Mouse (Mus musculus) embryo, embryonic 11 days (tissue): ENCODE measurements around the gene St6gal1.
A peak's percentile ranks its signal among the peaks of the same experiment; 100 is the strongest.

Experiments
- DNase-seq: peaks from one replicate; pipeline ENCODE4 v3.0.0-alpha.2; 2015

Gene St6gal1

GRCm38 (mm10) chr16:23223871-23224469 lies 570 bp upstream of the St6gal1 start:
- no peak for DNase-seq

GRCm38 (mm10) chr16:23225069-23225721 lies 655 bp downstream of the St6gal1 start:
- peak; percentile 81 for DNase-seq

GRCm38 (mm10) chr16:23225821-23226600 lies 1.5 kb downstream of the St6gal1 start:
- peak; percentile 73 for DNase-seq

DNA sequence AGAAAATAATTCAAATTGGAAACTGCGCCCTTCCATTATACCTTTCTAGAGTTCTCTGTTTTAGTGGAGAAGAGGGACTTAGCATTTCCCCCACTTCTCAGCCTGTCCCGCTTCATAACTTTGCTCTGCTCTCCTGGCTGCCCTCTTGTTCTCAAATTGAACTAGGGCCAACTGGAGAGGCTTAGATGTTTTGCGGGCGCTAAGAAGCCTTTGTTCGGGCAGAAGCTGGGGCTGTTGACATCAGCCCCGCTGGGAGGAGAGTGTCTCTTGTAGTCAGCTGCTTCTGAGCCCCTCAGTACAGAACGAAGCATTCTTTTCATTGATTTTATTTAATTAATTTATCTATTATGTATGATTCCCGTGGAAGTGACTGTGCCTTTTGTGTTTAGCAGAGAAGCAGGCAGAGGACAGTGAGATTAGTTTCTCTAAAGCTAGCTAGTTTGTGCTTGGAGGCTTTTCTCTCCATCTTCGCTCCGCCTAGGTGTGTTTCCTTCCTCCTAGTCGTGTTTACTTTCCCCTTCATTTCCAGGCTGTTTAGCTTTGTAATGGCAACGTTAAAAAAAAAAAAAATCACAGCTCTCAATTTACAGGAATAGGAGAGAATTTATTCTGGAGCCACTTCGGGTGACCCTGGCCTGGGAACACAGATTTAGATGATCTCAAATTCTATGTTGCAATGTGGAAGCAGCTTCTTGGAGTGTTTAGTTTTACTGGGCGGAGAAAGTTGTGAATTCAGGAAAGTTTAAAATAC lies 2.2 kb downstream of the St6gal1 start:
- DNase-seq: peak; percentile 66

DNA sequence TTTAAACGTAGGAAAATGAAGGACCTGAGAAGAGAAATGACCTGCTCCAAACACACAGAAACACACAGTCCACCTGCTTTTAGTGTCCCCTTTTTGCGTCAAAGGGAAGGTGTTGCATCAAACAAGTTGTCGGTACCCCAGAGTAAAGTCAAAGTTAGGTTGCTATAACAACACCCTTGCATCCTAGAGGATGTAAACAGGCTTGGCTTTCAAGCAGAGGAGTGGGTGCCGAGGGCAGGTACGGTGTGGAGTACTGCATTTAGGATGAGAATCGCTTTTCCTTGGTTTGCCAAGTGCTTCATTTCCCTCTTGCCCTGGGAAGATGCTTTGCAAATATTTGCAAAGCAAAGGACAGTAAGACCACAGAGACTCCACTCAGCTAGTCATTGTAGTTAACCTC lies 3.3 kb downstream of the St6gal1 start:
- DNase-seq: no peak

DNA sequence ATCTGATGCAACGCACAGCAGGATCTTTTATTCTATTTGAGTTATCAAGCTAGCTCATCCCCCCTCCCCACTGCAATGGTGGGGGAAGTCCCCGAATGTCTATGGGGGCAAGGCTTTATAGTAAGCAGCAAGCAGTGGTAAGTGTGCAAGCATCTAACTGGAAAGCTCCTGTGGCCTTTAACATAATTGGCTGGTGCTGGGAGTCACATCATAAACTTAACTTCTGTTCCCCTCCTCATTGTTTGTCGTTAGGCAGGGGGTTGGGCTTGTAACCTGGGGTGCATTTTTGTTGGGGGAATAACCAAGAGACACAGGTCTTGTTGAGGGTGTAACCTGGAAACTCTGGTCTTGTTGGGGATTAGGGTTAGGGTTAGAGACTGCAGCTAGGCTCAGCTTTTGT lies 3.9 kb downstream of the St6gal1 start:
- DNase-seq: no peak

- peak; percentile 8 for DNase-seq
Measured at GRCm38 (mm10) chr16:23229945-23230344, 5.4 kb downstream of the St6gal1 start.

GRCm38 (mm10) chr16:23231168-23231567 lies 6.6 kb downstream of the St6gal1 start:
- peak; percentile 12 for DNase-seq

GRCm38 (mm10) chr16:23232691-23233090 lies 8.2 kb downstream of the St6gal1 start:
- no peak for DNase-seq

- DNase-seq: no peak
Measured at GRCm38 (mm10) chr16:23233496-23233895, 9.0 kb downstream of the St6gal1 start.

GRCm38 (mm10) chr16:23234557-23234956 lies 10.0 kb downstream of the St6gal1 start:
- DNase-seq: no peak

- DNase-seq: peak; percentile 7
Measured at GRCm38 (mm10) chr16:23235173-23235694, 10.7 kb downstream of the St6gal1 start.

GRCm38 (mm10) chr16:23239583-23239982 lies 15.0 kb downstream of the St6gal1 start:
- DNase-seq: peak; percentile 24

DNA sequence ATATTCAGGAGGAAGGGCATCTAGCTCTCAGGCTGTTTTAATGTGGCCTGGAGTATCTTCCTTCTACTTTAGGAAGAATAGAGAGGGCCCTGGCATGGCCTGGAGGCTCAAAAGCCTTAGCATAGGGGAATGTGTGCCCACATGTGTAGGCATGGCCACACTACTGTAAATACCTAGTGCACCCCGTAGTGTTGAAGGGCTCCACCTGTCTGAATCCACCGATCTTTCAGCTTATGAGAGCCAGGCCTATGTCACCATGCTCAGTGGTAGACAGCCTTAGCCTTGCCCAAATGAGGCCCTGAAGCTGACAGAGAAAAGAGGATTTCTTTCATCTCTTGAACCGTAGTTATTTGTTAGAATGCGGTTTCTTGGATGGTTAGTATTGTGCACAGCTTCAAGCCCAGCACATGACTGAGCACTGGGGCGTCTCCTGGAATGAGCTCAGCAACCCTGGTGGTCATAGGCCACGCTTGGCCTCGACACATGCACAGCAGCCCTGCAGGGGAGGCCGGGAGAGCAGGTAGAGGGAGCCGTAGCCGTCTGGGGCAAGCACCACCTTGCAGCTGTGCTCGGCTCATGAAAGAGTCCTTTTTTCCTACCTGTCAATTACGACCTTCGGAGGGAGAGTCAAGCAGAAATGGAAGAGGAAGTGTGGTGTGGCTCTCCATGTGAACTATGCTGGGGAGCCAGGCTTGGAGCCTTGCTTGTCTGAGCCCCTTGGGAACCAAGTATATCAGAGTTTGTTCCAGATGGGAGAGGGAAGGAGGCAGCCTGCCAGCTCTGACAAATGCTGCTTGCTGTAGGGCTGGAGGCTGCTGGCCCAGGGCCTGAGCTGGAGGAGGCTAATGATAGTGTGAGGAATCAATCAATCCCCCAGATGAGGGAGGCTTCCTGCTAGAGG lies 15.8 kb downstream of the St6gal1 start:
- DNase-seq: peak; percentile 49

- DNase-seq: no peak
Measured at GRCm38 (mm10) chr16:23240950-23241259, 16.4 kb downstream of the St6gal1 start.

DNA sequence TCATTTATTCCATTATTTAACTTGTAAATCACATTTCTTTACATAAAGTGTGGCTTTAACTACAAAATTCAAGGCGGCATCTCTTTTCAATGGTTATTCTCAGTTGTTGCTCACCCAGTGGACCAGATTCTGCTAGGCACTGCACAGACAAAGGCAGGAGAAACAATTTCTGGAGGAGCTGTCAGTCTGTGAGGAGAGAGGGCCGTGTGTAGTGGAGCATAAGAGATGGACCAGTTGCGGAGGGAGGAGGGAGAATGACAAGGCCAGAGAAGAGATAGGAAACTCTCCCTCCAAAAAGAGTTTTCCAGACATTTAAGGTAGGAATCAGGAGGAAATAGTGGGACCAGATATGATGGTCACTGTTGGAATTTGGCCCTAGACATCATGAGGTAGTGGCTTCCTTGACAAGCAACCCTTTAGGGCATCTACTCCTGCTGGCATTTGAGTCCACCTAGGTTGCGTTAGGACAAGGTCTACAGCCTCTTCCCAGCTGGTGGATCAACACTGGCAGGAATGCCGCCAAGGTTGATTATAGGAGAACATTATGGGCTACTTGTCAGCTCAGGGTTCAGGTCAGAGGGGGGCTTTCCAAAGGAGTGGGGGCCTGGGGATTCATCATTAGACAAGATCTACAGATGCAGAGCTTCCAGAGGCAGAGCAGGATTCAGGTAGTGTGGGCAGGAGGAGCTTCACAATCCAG lies 19.3 kb downstream of the St6gal1 start:
- no peak for DNase-seq

DNA sequence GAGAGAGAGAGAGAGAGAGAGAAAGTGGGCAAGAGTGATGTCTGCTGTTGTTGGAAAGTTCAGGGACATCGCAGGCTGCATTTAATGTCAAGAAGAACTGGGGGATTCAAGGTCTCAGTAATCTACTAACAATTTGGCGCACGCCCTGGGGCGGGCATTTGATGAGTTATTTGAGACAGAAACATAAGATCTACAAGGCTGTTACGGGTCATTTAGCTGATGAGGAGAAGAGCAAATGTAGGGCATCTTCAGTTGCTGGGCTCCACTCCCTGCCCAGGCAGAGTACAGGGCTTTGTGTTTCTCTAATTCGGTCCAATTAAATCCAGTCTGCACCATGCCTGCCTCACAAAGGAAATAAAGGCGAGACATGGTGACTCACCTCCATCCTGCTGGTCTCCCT lies 19.9 kb downstream of the St6gal1 start:
- no peak for DNase-seq

GRCm38 (mm10) chr16:23249285-23249684 lies 24.7 kb downstream of the St6gal1 start:
- peak; percentile 25 for DNase-seq

DNA sequence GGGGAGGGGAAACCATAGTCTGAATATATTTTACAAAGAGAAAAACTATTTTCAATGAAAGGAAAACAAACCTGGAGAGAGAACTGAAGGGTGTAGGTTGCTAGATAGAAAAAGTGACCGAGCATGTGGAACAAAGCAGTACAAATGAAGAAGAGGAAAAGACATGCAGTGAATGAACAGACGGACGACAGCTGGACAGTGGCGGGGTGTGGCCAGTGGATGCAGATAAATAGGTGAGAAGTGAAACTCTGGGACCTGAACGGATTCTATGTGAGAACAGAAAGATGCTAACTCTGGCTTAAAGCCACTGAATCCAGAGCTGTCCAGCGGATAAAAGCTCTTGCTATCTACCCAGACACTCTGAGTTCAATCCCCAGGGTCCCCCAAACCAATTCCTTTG lies 25.2 kb downstream of the St6gal1 start:
- DNase-seq: no peak

DNA sequence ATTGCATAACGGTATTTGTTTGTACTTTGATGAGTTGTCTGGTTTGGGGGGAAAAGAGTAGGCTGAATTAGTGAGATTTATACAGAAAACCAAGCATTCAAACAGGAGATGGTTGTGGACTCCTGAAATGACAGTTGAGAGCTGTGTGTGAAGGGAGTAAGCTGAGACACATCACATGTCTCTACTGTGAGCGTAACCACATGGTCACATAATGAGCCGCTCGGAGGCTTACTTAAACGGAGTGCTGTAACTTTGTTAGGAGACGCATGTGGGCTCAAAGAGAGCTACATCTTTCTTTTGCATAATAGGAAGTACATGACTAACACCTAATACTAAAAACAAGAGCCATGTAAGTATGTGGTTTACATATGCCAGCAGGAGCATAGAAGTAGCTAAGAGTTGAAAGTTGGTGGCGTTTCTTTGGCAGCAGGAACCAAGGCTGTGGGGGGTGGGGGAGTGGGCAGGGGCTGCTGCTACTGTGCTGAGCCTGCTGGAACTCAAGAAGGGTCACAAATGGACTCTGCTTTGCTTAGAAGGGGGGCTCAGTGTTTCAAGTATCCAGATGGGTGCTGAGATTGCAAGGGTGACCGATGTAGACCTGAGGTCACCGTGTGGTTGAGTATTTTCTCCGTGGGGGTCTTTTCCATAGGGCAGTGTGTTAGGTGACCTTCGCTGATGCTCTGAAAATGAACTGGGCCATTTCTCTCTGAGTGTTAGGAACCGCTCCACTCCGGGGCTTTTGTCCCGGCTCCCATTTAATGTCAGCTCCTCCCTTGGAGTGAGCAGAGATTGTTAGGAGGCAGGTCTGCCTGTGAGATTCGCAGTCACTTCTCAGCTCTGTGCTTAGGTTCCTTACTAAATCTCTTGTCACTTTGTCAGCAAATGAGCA lies 26.3 kb downstream of the St6gal1 start:
- peak; percentile 59 for DNase-seq

- no peak for DNase-seq
Measured at GRCm38 (mm10) chr16:23251445-23251773, 26.9 kb downstream of the St6gal1 start.
